In genomic region chr2:30618487-30619248, GRCm38 (mm10) we compare ENCODE assay signal across 9 mouse cellular contexts. TPM values are rescaled to one million over a fixed set of nuclear protein-coding genes. Genes with fewer than 3 reads are reported as not detected.
DNase-seq lines count a peak whose midpoint lies in the region; ATAC-seq and TF ChIP-seq lines count a peak whose summit lies in the region.
"Had no signal": no experiment of that assay in that cellular context is flagged by ENCODE, and none has a peak within 500 bp of the region (broad histone marks: within the 10 kb centered on the region; RNA-seq: fewer than 3 reads in every experiment).

No protein-coding gene starts in this region.

- no peak for ATAC-seq in forebrain, postnatal 0 days
- ATAC-seq in heart, embryonic 11.5 days (replicated peaks; ENCODE audit: insufficient number of reproducible peaks, low FRiP score, low TSS enrichment), result no peak
- peak; percentile 87 for ATAC-seq in kidney, postnatal 0 days (replicated peaks; ENCODE audit: low FRiP score, low read depth)
- ATAC-seq in lung, embryonic 15.5 days (ENCODE audit: borderline replicate concordance, extremely low read depth, low FRiP score, low TSS enrichment), result peak; percentile 76
- ATAC-seq: forebrain, embryonic 16.5 days had no signal

- TF ChIP-seq CTCF in forebrain, postnatal 0 days (IDR thresholded peaks at IDR 0.05; ENCODE audit: low read depth), result no peak
- no peak for TF ChIP-seq CTCF in kidney, postnatal 0 days (IDR thresholded peaks at IDR 0.05; ENCODE audit: low read depth)

- H3K4me1 ChIP-seq in forebrain, embryonic 10.5 days, result peaks cover 36% of the 10 kb centered on the region
- H3K4me1 ChIP-seq in forebrain, postnatal 0 days (ENCODE audit: insufficient read depth), result peaks cover 11% of the 10 kb centered on the region
- peaks cover 13% of the 10 kb centered on the region for H3K4me1 ChIP-seq in heart, embryonic 11.5 days (ENCODE audit: control insufficient read depth, insufficient read depth, low read length)
- peaks cover 15% of the 10 kb centered on the region for H3K4me1 ChIP-seq in kidney, postnatal 0 days (replicated peaks; ENCODE audit: insufficient read depth, low read length)
- peaks cover 32% of the 10 kb centered on the region for H3K4me1 ChIP-seq in lung, embryonic 15.5 days

- no peak overlapping the region for H3K9ac ChIP-seq in forebrain, postnatal 0 days
- peak overlapping the region; percentile 31; the same call in 1 of the 2 replicates for H3K9ac ChIP-seq in heart, embryonic 11.5 days (ENCODE audit: low read depth, low read length)
- H3K9ac ChIP-seq in kidney, postnatal 0 days (ENCODE audit: low read depth, low read length), result 0 out of 2 replicates have a peak overlapping the region, but pooled peaks have one; percentile 15
- 0 out of 2 replicates have a peak overlapping the region, but pooled peaks have one; percentile 11 for H3K9ac ChIP-seq in lung, embryonic 15.5 days

- H3K4me3 ChIP-seq in forebrain, embryonic 10.5 days, result no peak overlapping the region
- H3K4me3 ChIP-seq in forebrain, postnatal 0 days (ENCODE audit: low read depth, low read length), result no peak overlapping the region
- H3K4me3 ChIP-seq in heart, embryonic 11.5 days (ENCODE audit: low read depth, low read length), result no peak overlapping the region
- H3K4me3 ChIP-seq in kidney, postnatal 0 days (replicated peaks; ENCODE audit: low read depth, low read length), result no peak overlapping the region
- H3K4me3 ChIP-seq in lung, embryonic 15.5 days, result no peak overlapping the region

- no peak overlapping the region for H3K4me2 ChIP-seq in forebrain, postnatal 0 days (ENCODE audit: low read depth)
- no peak overlapping the region for H3K4me2 ChIP-seq in heart, embryonic 11.5 days
- H3K4me2 ChIP-seq in kidney, postnatal 0 days (ENCODE audit: low read length), result no peak overlapping the region
- no peak overlapping the region for H3K4me2 ChIP-seq in lung, embryonic 15.5 days

- WGBS in forebrain, embryonic 10.5 days, result 83% methylated on average over 6 of the region's 6 CpGs
- WGBS in forebrain, postnatal 0 days, result 66% methylated on average over 6 of the region's 6 CpGs
- WGBS in heart, embryonic 11.5 days (ENCODE audit: insufficient replicate concordance), result 69% methylated on average over 6 of the region's 6 CpGs
- WGBS in kidney, postnatal 0 days, result 36% methylated on average over 6 of the region's 6 CpGs
- 43% methylated on average over 6 of the region's 6 CpGs for WGBS in lung, embryonic 15.5 days

- DNase-seq in forebrain, embryonic 10.5 days (ENCODE audit: extremely low spot score, low spot score), result no peak
- no peak for DNase-seq in forebrain, postnatal 0 days
- DNase-seq in kidney, postnatal 0 days (ENCODE audit: low spot score), result peak; percentile 82
- no peak for DNase-seq in spleen, postnatal 36 days (ENCODE audit: low spot score in 2 of 2)
- DNase-seq in T-cell, adult 2 months (ENCODE audit: low spot score), result no peak
- DNase-seq in adrenal gland, postnatal 25 days, result no peak

- H3K36me3 ChIP-seq in forebrain, embryonic 10.5 days (replicated peaks), result no peaks in the 10 kb centered on the region
- H3K36me3 ChIP-seq in forebrain, postnatal 0 days (ENCODE audit: insufficient read depth), result no peaks in the 10 kb centered on the region
- no peaks in the 10 kb centered on the region for H3K36me3 ChIP-seq in heart, embryonic 11.5 days (ENCODE audit: control insufficient read depth, insufficient read depth, low read length)
- no peaks in the 10 kb centered on the region for H3K36me3 ChIP-seq in kidney, postnatal 0 days (ENCODE audit: insufficient read depth, low read length)
- H3K36me3 ChIP-seq in lung, embryonic 15.5 days, result no peaks in the 10 kb centered on the region

- H3K9me3 ChIP-seq in forebrain, embryonic 10.5 days, result peaks cover 5% of the 10 kb centered on the region; the same call in 1 of the 2 replicates
- no peaks in the 10 kb centered on the region for H3K9me3 ChIP-seq in forebrain, postnatal 0 days (ENCODE audit: low read length)
- H3K9me3 ChIP-seq in heart, embryonic 11.5 days (replicated peaks; ENCODE audit: control insufficient read depth, low read length), result no peaks in the 10 kb centered on the region
- H3K9me3 ChIP-seq in kidney, postnatal 0 days (replicated peaks; ENCODE audit: low read length), result no peaks in the 10 kb centered on the region
- no peaks in the 10 kb centered on the region for H3K9me3 ChIP-seq in lung, embryonic 15.5 days

- H3K27me3 ChIP-seq in forebrain, embryonic 10.5 days (ENCODE audit: poor library complexity, severe bottlenecking), result peaks cover 4% of the 10 kb centered on the region; the same call in 1 of the 2 replicates
- no peaks in the 10 kb centered on the region for H3K27me3 ChIP-seq in forebrain, postnatal 0 days (ENCODE audit: insufficient read depth, low read length)
- no peaks in the 10 kb centered on the region for H3K27me3 ChIP-seq in heart, embryonic 11.5 days (ENCODE audit: control insufficient read depth, insufficient read depth, low read length)
- no peaks in the 10 kb centered on the region for H3K27me3 ChIP-seq in kidney, postnatal 0 days (ENCODE audit: insufficient read depth, low read length)
- H3K27me3 ChIP-seq in lung, embryonic 15.5 days, result no peaks in the 10 kb centered on the region

- peak overlapping the region; percentile 20 for H3K27ac ChIP-seq in forebrain, embryonic 10.5 days
- no peak overlapping the region for H3K27ac ChIP-seq in forebrain, postnatal 0 days (ENCODE audit: low read depth, low read length)
- no peak overlapping the region; the same call in 1 of the 2 replicates for H3K27ac ChIP-seq in heart, embryonic 11.5 days (ENCODE audit: low read depth, low read length)
- H3K27ac ChIP-seq in kidney, postnatal 0 days, result peak overlapping the region; percentile 82
- H3K27ac ChIP-seq in lung, embryonic 15.5 days, result peak overlapping the region; percentile 90

RNA-seq across cellular contexts. Expression of gene Cstad, which starts 23.8 kb away (rescaled TPM):
- polyA plus RNA-seq in forebrain, embryonic 10.5 days (2016; fragmentation: Nextera tagmentation; extraction: Ambion mirVana), result 0.35 TPM in 1 of 2 replicates, not detected in the other
- total RNA-seq in forebrain, postnatal 0 days (2014; rRNA removed), result 3.8 and 4.1 TPM in 2 replicates
- 0.65 and 1.2 TPM in 2 replicates for polyA plus RNA-seq in forebrain, postnatal 0 days (2015; fragmentation: Nextera tagmentation; extraction: Ambion mirVana)
- 1.7 and 2.4 TPM in 2 replicates for polyA plus RNA-seq in heart, embryonic 11.5 days (2014; fragmentation: Nextera tagmentation; extraction: Ambion mirVana)
- 2.1 and 2.7 TPM in 2 replicates for polyA plus RNA-seq in kidney, postnatal 0 days (2015; fragmentation: Nextera tagmentation; extraction: Ambion mirVana)
- polyA plus RNA-seq in lung, embryonic 15.5 days (2015; fragmentation: Nextera tagmentation; extraction: Ambion mirVana), result 0.68 and 1.0 TPM in 2 replicates
- total RNA-seq in adrenal gland, postnatal 25 days (2021), result 1.6 and 4.4 TPM in 2 replicates

Comparison
In these comparisons a context has a peak if more than half of its experiments do, and no peak if none do; other contexts are left out.
1. H3K27ac ChIP-seq: peak in forebrain, embryonic 10.5 days (single experiment), kidney, postnatal 0 days (single experiment) and lung, embryonic 15.5 days (single experiment); none in forebrain, postnatal 0 days (single experiment) and heart, embryonic 11.5 days (single experiment).
2. ATAC-seq: peak in kidney, postnatal 0 days (single experiment) and lung, embryonic 15.5 days (single experiment); none in forebrain, postnatal 0 days (single experiment) and heart, embryonic 11.5 days (single experiment).